ENCODE assay signal across 8 mouse cellular contexts in genomic region chr17:8310838-8311614, GRCm38 (mm10). TPM values are rescaled to one million over a fixed set of nuclear protein-coding genes. Genes with fewer than 3 reads are reported as not detected.
DNase-seq lines count a peak whose midpoint lies in the region; ATAC-seq and TF ChIP-seq lines count a peak whose summit lies in the region.

Sft2d1 (plus strand) TSS chr17:8311102.

- WGBS in forebrain, embryonic 15.5 days = under 1% methylated on average over 49 of the region's 54 CpGs
- WGBS in lung, adult 2 months = under 1% methylated on average over 54 of the region's 54 CpGs

- intact Hi-C loops in heart, postnatal 25 days (cut with DNase I) = loop anchor here (2.0 to 5.0 kb wide), 2 partner anchors 28 to 61 kb away; partner anchors contain the start of gene Mpc1

- H3K4me2 ChIP-seq in forebrain, embryonic 15.5 days (replicated peaks) = peak within 1 kb of the TSS; percentile 64

- peak within 1 kb of the TSS; percentile 81 for H3K9ac ChIP-seq in forebrain, embryonic 15.5 days (replicated peaks)

- H3K36me3 ChIP-seq in forebrain, embryonic 15.5 days = no peaks in the 10 kb centered on the region

- peak within 1 kb of the TSS; percentile 92 for H3K27ac ChIP-seq in forebrain, embryonic 15.5 days (replicated peaks)

- H3K4me1 ChIP-seq in forebrain, embryonic 15.5 days = peaks cover 24% of the 10 kb centered on the region
- peaks cover 10% of the 10 kb centered on the region; the same call in 1 of the 2 replicates for H3K4me1 ChIP-seq in lung, adult 2 months (ENCODE audit: control insufficient read depth, insufficient read depth, low read length)

- peak; percentile 96 for ATAC-seq in forebrain, embryonic 15.5 days (replicated peaks)
- ATAC-seq in neutrophil, adult 5-6 weeks (ENCODE audit: extremely low read depth, insufficient number of reproducible peaks, low FRiP score, poor library complexity, severe bottlenecking) = peak; percentile 86

- no peaks in the 10 kb centered on the region for H3K27me3 ChIP-seq in forebrain, embryonic 15.5 days

- peak within 1 kb of the TSS; percentile 70 for H3K4me3 ChIP-seq in forebrain, embryonic 15.5 days
- peak within 1 kb of the TSS; percentile 64 for H3K4me3 ChIP-seq in lung, adult 2 months (replicated peaks; ENCODE audit: extremely low read depth, low read depth, low read length)

- DNase-seq in ES-CJ7 (ENCODE audit: low read depth, low spot score) = peak; percentile 92
- DNase-seq in cerebellum, adult 11 months = peak; percentile 96
- DNase-seq in heart, postnatal 25 days (ENCODE audit: low spot score) = peak; percentile 92
- peak; percentile 97 to 98 for DNase-seq in layer of hippocampus, adult 18-20 months (ENCODE audit: low spot score in 2 of 2)
- peak; percentile 96 for DNase-seq in lung, adult 2 months
- DNase-seq in thymus, adult 18-20 months = peak; percentile 90 to 94

- TF ChIP-seq POLR2A in lung, adult 2 months (IDR thresholded peaks at IDR 0.05; ENCODE audit: borderline replicate concordance, extremely low read depth, low read depth, low read length) = peak; percentile 82; the same call in 1 of the 2 replicates

- no peak for TF ChIP-seq CTCF in lung, adult 2 months (IDR thresholded peaks at IDR 0.05; ENCODE audit: insufficient read depth, low read length)

- H3K9me3 ChIP-seq in forebrain, embryonic 15.5 days = no peaks in the 10 kb centered on the region

RNA-seq across cellular contexts. Expression of gene Sft2d1, which starts in this region (rescaled TPM):
- 148 and 157 TPM in 2 replicates for polyA plus RNA-seq in forebrain, embryonic 15.5 days (2015; fragmentation: Nextera tagmentation; extraction: Ambion mirVana)
- total RNA-seq in heart, postnatal 25 days (2021) = 10 to 100 TPM; 15.9 to 17.6 TPM
- 10 to 100 TPM; 52.1 to 53.9 TPM for total RNA-seq in layer of hippocampus, adult 18-20 months (2021)
- 74.2 and 78.1 TPM in 2 replicates for polyA plus RNA-seq in lung, adult 2 months (2012; rRNA removed)
- total RNA-seq in neutrophil, adult 5-6 weeks (2017) = 48.1 and 73.9 TPM in 2 replicates

Comparison
In these comparisons a context has a peak if more than half of its experiments do, and no peak if none do; other contexts are left out.
1. Peak in every context shown above with its lines: DNase-seq, ATAC-seq, H3K4me3 ChIP-seq and H3K27ac ChIP-seq.